Mouse (Mus musculus): ENCODE data around the gene Akap13. TPM values are rescaled to one million over a fixed set of nuclear protein-coding genes. Genes with fewer than 3 reads are reported as not detected.

The Akap13 gene
- polyA plus RNA-seq, 1 experiment: 13.2 TPM

DNA sequence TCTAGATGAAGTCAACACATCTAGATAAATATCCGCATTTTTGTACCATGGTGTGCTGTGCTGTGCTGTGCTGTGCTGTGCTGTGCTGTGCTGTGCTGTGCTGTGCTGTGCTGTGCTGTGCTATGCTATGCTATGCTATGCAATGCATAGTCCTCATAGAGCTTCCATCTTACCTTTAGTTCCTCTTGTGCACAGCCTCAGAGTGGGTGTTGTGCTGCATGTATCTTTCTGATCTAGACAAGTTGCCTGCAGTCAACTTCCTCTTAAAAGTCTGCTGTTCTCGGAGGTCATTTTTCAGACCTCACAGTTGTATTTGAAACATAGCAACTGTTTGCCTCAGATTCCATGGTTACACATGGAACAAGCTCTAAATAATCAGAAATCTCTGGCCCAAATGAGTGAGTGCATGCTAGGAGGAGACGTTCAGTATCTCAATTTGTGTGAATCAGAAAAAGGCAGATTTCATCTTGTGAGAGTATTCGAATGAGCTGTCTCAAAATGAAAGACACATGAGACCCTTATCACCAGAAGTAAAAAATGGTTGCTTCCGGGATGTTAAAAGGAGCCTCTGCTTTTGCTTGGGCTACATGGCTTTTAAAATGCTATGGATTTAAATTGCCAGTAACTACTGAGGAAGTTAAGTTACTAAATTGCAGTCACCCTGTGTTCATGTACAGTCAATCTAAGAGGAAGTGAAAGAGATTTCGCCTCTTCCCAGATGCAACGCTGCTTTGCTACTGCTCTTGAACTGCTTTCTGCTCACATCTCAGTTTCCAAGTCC, 230.9 kb downstream of the Akap13 start:
- DNase-seq: no peak

DNA sequence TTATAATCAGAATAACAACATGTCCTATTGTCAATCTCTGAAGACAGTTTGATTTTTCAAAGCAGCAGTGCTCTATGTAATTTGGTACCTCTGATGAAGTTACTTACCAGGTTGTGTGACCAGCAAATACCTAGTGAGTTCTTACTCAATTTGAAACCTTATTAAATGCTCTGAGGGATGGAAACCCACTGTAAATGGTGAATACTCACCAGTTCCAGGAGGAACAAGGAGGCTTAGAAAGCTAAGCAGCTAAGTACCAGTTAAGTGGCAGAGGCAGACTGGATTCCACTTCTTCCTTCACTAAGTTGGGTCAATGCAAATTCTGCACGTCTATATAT, 231.5 kb downstream of the Akap13 start:
- peaks cover 1% of the 10 kb centered on the region; the same call in 1 of the 2 replicates for H3K36me3 ChIP-seq (ENCODE audit: control insufficient read depth, insufficient read depth, low read length)
- WGBS: 88% methylated on average over 1 of the region's 1 CpGs
- no peak for DNase-seq
- H3K4me3 ChIP-seq (ENCODE audit: insufficient read depth, low read depth, low read length): no peak overlapping the region
- H3K27ac ChIP-seq (ENCODE audit: insufficient read depth, low read depth, low read length): peak overlapping the region; percentile 56; the same call in 1 of the 2 replicates
- TF ChIP-seq POLR2A (IDR thresholded peaks at IDR 0.05; ENCODE audit: low read depth, low read length) (no peak), CTCF (conservative IDR thresholded peaks at IDR 0.05; ENCODE audit: insufficient read depth, insufficient read length, low read depth, low read length) (no peak)
- no peaks in the 10 kb centered on the region for H3K27me3 ChIP-seq (replicated peaks; ENCODE audit: control insufficient read depth, insufficient read depth, low read length)
- H3K4me1 ChIP-seq (ENCODE audit: control insufficient read depth, insufficient read depth, low read length): no peaks in the 10 kb centered on the region

More for the DNA sequence above, 230.9 kb downstream of the Akap13 start:
- H3K4me3 ChIP-seq (ENCODE audit: insufficient read depth, low read depth, low read length): no peak overlapping the region
- TF ChIP-seq CTCF (conservative IDR thresholded peaks at IDR 0.05; ENCODE audit: insufficient read depth, insufficient read length, low read depth, low read length) (no peak), POLR2A (IDR thresholded peaks at IDR 0.05; ENCODE audit: low read depth, low read length) (no peak)
- no peaks in the 10 kb centered on the region for H3K4me1 ChIP-seq (ENCODE audit: control insufficient read depth, insufficient read depth, low read length)
- H3K27me3 ChIP-seq (replicated peaks; ENCODE audit: control insufficient read depth, insufficient read depth, low read length): no peaks in the 10 kb centered on the region
- WGBS: 74% methylated on average over 7 of the region's 7 CpGs
- peaks cover 1% of the 10 kb centered on the region; the same call in 1 of the 2 replicates for H3K36me3 ChIP-seq (ENCODE audit: control insufficient read depth, insufficient read depth, low read length)
- H3K27ac ChIP-seq (ENCODE audit: insufficient read depth, low read depth, low read length): peak overlapping the region; percentile 56

DNA sequence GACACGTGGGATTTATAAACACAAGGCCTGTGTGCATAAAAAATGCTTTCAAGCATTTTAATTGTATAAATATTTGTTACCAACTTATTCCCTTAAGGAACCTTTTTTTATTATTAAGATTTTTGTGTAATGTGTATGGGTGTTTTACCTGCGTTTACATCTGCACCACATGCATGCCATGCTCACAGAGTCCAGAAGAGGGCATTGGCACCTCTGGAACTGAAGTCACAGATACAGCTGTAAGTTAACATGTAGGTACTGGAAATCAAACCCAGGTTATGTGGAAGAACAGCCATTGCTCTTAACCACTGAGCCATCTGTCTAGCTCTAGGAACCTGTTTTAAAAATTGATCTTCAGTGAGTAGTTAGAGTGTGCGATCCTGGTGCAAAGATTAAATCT, 232.8 kb downstream of the Akap13 start:
- 93% methylated on average over 3 of the region's 3 CpGs for WGBS
- H3K4me3 ChIP-seq (ENCODE audit: insufficient read depth, low read depth, low read length): no peak overlapping the region
- H3K4me1 ChIP-seq (ENCODE audit: control insufficient read depth, insufficient read depth, low read length): no peaks in the 10 kb centered on the region
- DNase-seq: no peak
- H3K27me3 ChIP-seq (replicated peaks; ENCODE audit: control insufficient read depth, insufficient read depth, low read length): no peaks in the 10 kb centered on the region
- no peak overlapping the region for H3K27ac ChIP-seq (ENCODE audit: insufficient read depth, low read depth, low read length)
- TF ChIP-seq CTCF (conservative IDR thresholded peaks at IDR 0.05; ENCODE audit: insufficient read depth, insufficient read length, low read depth, low read length) (peak; percentile 26; the same call in 1 of the 2 replicates), POLR2A (IDR thresholded peaks at IDR 0.05; ENCODE audit: low read depth, low read length) (no peak)
- H3K36me3 ChIP-seq (ENCODE audit: control insufficient read depth, insufficient read depth, low read length): peaks cover 1% of the 10 kb centered on the region; the same call in 1 of the 2 replicates

DNA sequence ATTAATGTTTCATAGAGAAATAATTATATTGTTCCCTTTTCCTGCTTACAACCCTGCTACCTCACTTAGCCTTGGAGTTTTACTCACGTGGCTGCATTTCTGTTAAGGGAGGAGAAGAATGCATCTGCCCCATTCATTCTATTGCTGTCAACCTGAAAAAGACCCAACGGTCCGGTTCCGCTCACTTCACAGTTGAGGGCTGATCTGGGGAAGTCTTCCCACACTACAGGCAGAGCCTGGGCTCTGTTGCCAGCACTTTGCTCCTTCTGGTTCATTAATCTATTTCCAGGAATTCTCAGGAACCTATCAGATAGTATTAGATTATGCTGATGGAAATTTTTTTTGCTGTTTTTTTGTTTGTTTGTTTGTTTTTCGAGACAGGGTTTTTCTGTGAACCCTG, 239.4 kb downstream of the Akap13 start:
- DNase-seq: no peak
- Histone ChIP-seq H3K27me3 (replicated peaks; ENCODE audit: control insufficient read depth, insufficient read depth, low read length) (no peaks in the 10 kb centered on the region), H3K4me1 (ENCODE audit: control insufficient read depth, insufficient read depth, low read length) (no peaks in the 10 kb centered on the region), H3K36me3 (ENCODE audit: control insufficient read depth, insufficient read depth, low read length) (peaks cover 2% of the 10 kb centered on the region), H3K27ac (ENCODE audit: insufficient read depth, low read depth, low read length) (no peak overlapping the region), H3K4me3 (ENCODE audit: insufficient read depth, low read depth, low read length) (no peak overlapping the region)
- 78% methylated on average over 5 of the region's 5 CpGs for WGBS
- TF ChIP-seq POLR2A (IDR thresholded peaks at IDR 0.05; ENCODE audit: low read depth, low read length): no peak
- TF ChIP-seq CTCF (conservative IDR thresholded peaks at IDR 0.05; ENCODE audit: insufficient read depth, insufficient read length, low read depth, low read length): no peak

DNA sequence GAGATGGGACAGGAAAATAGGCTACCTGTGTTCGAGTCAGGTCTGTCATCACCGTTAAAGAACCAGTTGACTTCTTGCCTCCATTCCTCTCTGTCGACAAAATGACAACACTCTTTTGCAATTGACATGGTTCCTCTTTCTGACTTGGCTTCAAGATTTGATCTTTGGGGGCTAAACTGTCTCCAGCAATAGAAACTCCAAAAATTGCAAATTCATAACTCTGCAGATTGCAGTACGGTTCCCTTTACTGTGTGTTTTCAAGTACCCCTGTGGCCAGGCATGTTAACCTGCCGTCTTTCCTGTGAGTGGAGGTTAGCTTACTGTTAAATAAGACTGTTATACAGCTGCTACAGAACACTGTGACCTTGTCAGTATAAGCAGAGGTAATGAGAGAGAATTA, 244.5 kb downstream of the Akap13 start:
- no peak for TF ChIP-seq POLR2A (IDR thresholded peaks at IDR 0.05; ENCODE audit: low read depth, low read length)
- no peak for TF ChIP-seq CTCF (conservative IDR thresholded peaks at IDR 0.05; ENCODE audit: insufficient read depth, insufficient read length, low read depth, low read length)
- no peak for DNase-seq
- H3K27me3 ChIP-seq (replicated peaks; ENCODE audit: control insufficient read depth, insufficient read depth, low read length): no peaks in the 10 kb centered on the region
- H3K27ac ChIP-seq (ENCODE audit: insufficient read depth, low read depth, low read length): no peak overlapping the region
- H3K4me1 ChIP-seq (ENCODE audit: control insufficient read depth, insufficient read depth, low read length): no peaks in the 10 kb centered on the region; the same call in 1 of the 2 replicates
- peaks cover 2% of the 10 kb centered on the region for H3K36me3 ChIP-seq (ENCODE audit: control insufficient read depth, insufficient read depth, low read length)
- H3K4me3 ChIP-seq (ENCODE audit: insufficient read depth, low read depth, low read length): no peak overlapping the region
- 84% methylated on average over 5 of the region's 5 CpGs for WGBS

DNA sequence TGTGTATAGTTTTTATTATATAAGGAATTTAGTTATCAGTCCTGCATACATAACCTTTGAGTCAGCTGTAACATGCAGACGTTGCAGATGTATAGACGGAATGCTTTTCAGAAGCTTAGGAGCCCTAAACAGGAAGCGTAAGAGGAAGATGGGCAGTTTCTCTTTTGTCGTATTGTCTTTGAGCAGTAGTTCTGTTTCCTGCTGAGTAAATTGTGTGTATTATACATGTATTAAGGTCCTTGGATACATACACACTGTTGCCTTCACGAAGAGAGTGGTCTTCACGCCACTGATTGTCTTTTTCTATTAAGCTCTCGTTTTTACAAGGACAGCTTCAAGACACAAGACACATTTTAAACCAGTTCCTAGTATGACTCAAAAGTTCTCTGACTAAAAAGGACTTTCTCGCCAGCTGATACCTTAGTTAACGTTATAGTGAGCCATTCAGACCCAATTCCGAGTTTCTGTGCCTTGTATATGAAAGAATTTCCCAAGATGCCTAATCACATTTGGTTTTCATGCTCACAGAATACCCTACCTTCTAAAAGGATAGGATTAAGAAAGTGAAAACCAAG, 245.5 kb downstream of the Akap13 start:
- no peak overlapping the region for H3K4me3 ChIP-seq (ENCODE audit: insufficient read depth, low read depth, low read length)
- 72% methylated on average over 10 of the region's 10 CpGs for WGBS
- 0 out of 2 replicates have a peak overlapping the region, but pooled peaks have one; percentile 9 for H3K27ac ChIP-seq (ENCODE audit: insufficient read depth, low read depth, low read length)
- TF ChIP-seq POLR2A (IDR thresholded peaks at IDR 0.05; ENCODE audit: low read depth, low read length) (no peak), CTCF (conservative IDR thresholded peaks at IDR 0.05; ENCODE audit: insufficient read depth, insufficient read length, low read depth, low read length) (no peak)
- H3K27me3 ChIP-seq (replicated peaks; ENCODE audit: control insufficient read depth, insufficient read depth, low read length): no peaks in the 10 kb centered on the region
- no peaks in the 10 kb centered on the region; the same call in 1 of the 2 replicates for H3K4me1 ChIP-seq (ENCODE audit: control insufficient read depth, insufficient read depth, low read length)
- DNase-seq: no peak
- H3K36me3 ChIP-seq (ENCODE audit: control insufficient read depth, insufficient read depth, low read length): peaks cover 2% of the 10 kb centered on the region

DNA sequence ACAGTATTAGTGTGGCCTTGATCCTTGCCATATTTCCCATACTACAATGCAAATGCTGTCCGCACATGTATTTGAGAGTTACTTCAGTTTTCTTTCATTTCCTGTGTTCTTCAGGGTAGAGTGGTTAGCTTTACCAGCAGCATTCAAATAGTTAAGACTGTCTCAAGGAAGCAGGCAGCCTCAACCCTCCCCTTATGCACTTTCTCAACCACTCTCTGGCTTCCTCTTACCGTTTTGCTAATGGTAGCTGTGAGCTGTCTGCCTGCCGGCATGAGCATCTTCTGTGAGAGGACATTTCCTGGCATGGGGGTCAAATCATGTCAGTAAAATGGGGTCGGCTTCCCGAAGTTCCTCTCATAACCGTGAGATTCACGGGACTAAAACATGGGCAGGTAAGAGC, 246.4 kb downstream of the Akap13 start:
- H3K27me3 ChIP-seq (replicated peaks; ENCODE audit: control insufficient read depth, insufficient read depth, low read length): no peaks in the 10 kb centered on the region
- no peak overlapping the region for H3K27ac ChIP-seq (ENCODE audit: insufficient read depth, low read depth, low read length)
- no peak for DNase-seq
- 57% methylated on average over 7 of the region's 7 CpGs for WGBS
- H3K4me3 ChIP-seq (ENCODE audit: insufficient read depth, low read depth, low read length): no peak overlapping the region
- TF ChIP-seq POLR2A (IDR thresholded peaks at IDR 0.05; ENCODE audit: low read depth, low read length) (no peak), CTCF (conservative IDR thresholded peaks at IDR 0.05; ENCODE audit: insufficient read depth, insufficient read length, low read depth, low read length) (no peak)
- no peaks in the 10 kb centered on the region; the same call in 1 of the 2 replicates for H3K36me3 ChIP-seq (ENCODE audit: control insufficient read depth, insufficient read depth, low read length)
- H3K4me1 ChIP-seq (ENCODE audit: control insufficient read depth, insufficient read depth, low read length): no peaks in the 10 kb centered on the region; the same call in 1 of the 2 replicates
